Mouse (Mus musculus): ENCODE measurements at regions not wholly inside any gene's neighbourhood (a gene's known extent, or its start where the extent isn't known, plus 50 kb on each side); places are given as distances from the start of the nearest gene placed in this dataset.

DNA sequence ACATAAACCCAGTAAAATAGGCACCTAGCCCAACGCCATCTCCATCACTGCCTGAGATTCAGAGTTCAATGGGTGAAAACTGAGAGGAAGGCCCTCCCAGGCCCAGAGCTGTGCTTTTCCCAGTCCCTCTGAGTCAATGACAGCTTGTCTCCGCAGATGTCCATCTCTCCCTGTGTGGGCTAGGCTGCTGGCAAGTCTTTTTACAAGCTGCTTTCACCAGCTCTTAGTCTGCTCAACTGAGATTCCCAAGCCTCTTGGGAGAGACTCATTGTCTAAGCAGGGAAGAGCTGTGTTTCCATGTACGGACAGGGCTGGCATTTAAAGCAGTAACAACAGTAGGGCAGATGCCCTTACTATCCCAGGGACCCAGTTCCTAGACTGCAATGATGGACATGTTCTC is 585.5 kb upstream of the Gm19410 start:
- TF ChIP-seq UBTF (IDR thresholded peaks at IDR 0.05; ENCODE audit: borderline replicate concordance, insufficient read depth, low read depth, low read length) (no peak), POLR2A (IDR thresholded peaks at IDR 0.05; ENCODE audit: control insufficient read depth in 1 of 2, insufficient read depth in 1 of 2, low read depth in 1 of 2, low read length in 2 of 2, poor library complexity in 1 of 2) (no peak), CTCF (IDR thresholded peaks at IDR 0.05 in 2 of 3, conservative IDR thresholded peaks at IDR 0.05 in 1 of 3; ENCODE audit: control insufficient read depth in 1 of 3, insufficient read depth in 1 of 3, low read depth in 2 of 3, low read length in 3 of 3, poor library complexity in 1 of 3, severe bottlenecking in 1 of 3) (no peak)
